In the genomic region with DNA sequence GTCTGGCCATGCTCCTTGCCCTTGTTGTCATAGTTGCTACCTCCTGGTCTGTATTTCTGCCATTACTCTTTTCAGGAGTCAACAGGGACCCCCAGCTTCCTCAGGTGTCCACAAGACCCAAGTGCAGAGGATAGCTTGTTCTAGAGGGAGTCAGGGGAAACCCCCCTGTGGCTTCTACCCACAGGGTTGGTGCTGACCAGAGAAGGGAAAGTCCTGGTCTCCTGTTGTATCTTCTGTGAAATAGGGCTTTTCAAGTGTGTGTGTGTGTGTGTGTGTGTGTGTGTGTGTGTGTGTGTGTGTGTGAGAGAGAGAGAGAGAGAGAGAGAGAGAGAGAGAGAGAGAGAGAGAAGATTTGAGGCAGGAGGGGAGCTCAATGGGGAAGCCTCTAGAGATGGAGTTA, we compare ENCODE assay signal across 18 mouse cellular contexts. TPM values are rescaled to one million over a fixed set of nuclear protein-coding genes. Genes with fewer than 3 reads are reported as not detected.
DNase-seq lines count a peak whose midpoint lies in the region; ATAC-seq and TF ChIP-seq lines count a peak whose summit lies in the region.
"Had no signal": no experiment of that assay in that cellular context is flagged by ENCODE, and none has a peak within 500 bp of the region (broad histone marks: within the 10 kb centered on the region; RNA-seq: fewer than 3 reads in every experiment).

No protein-coding gene starts in this region.

- peak; percentile 69 for DNase-seq in CH12.LX (ENCODE audit: extremely low read depth)
- DNase-seq: adrenal gland, adult 2 months; adrenal gland, adult 8-10 months; adrenal gland, postnatal 10 days; adrenal gland, postnatal 14 days; adrenal gland, postnatal 25 days; adrenal gland, postnatal 36 days; B cell, adult 2 months; cerebellum, adult 11 months; cerebellum, adult 11-12 months; cerebellum, adult 18-20 months; cerebellum, adult 2 months; cerebellum, adult 8-10 months had no signal

- H3K36me3 ChIP-seq in CH12.LX (replicated peaks in 1 of 2; ENCODE audit: control insufficient read depth in 1 of 2, insufficient read depth in 1 of 2, low read length in 1 of 2): no peaks in the 10 kb centered on the region
- no peaks in the 10 kb centered on the region for H3K36me3 ChIP-seq in liver, embryonic 12.5 days
- H3K36me3 ChIP-seq: G1E had no signal

- peaks cover 2% of the 10 kb centered on the region for H3K9me3 ChIP-seq in CH12.LX (replicated peaks; ENCODE audit: low read length)
- H3K9me3 ChIP-seq in liver, embryonic 12.5 days (replicated peaks): no peaks in the 10 kb centered on the region

- no peak overlapping the region; the same call in 1 of the 2 replicates for H3K27ac ChIP-seq in CH12.LX (ENCODE audit: insufficient read depth, low read depth)
- no peak overlapping the region for H3K27ac ChIP-seq in liver, embryonic 12.5 days

- H3K4me1 ChIP-seq in CH12.LX (ENCODE audit: control insufficient read depth in 1 of 2, insufficient read depth in 2 of 2): peaks cover 35 to 62% of the 10 kb centered on the region in 2 experiments
- H3K4me1 ChIP-seq in liver, embryonic 12.5 days: no peaks in the 10 kb centered on the region

- no peak for TF ChIP-seq RAD21 in CH12.LX (IDR thresholded peaks at IDR 0.05; ENCODE audit: low read depth, low read length)

- in situ Hi-C loops in CH12.LX (cut with MboI; ENCODE audit: low pct_ligation_motif_present, low pct_unique_long_range_greater_than_20kb, low sequenced_read_pairs): no loop called here

- peak overlapping the region; percentile 42; the same call in 1 of the 2 replicates for H3K4me2 ChIP-seq in CH12.LX (ENCODE audit: insufficient read depth, low read depth, poor library complexity, severe bottlenecking)
- no peak overlapping the region for H3K4me2 ChIP-seq in liver, embryonic 12.5 days

- no peak overlapping the region for H3K4me3 ChIP-seq in CH12.LX (replicated peaks in 1 of 3; ENCODE audit: low read depth in 2 of 3, low read length in 2 of 3, poor library complexity in 1 of 3)
- H3K4me3 ChIP-seq in liver, embryonic 12.5 days: no peak overlapping the region

- no peaks in the 10 kb centered on the region for H3K27me3 ChIP-seq in CH12.LX (replicated peaks)
- no peaks in the 10 kb centered on the region; the same call in 1 of the 2 replicates for H3K27me3 ChIP-seq in liver, embryonic 12.5 days (replicated peaks)
- H3K27me3 ChIP-seq: Patski had no signal

- no peaks in the 10 kb centered on the region for H3K79me2 ChIP-seq in CH12.LX (replicated peaks; ENCODE audit: control insufficient read depth, extremely low read depth, insufficient read depth, poor library complexity, severe bottlenecking)

- ATAC-seq in liver, embryonic 12.5 days: no peak
- ATAC-seq: activated CD4-positive, CD25-positive, alpha-beta regulatory T cell, adult 4 months; CD4-positive, CD25-positive, alpha-beta regulatory T cell, adult 4 months; Patski had no signal

- dilution Hi-C loops in CH12.LX (cut with MboI; ENCODE audit: extremely low pct_ligation_motif_present, extremely low pct_unique_long_range_greater_than_20kb, low sequenced_read_pairs): no loop called here

- H3K9ac ChIP-seq in CH12.LX (ENCODE audit: insufficient read depth, low read depth): no peak overlapping the region
- H3K9ac ChIP-seq in liver, embryonic 12.5 days: no peak overlapping the region

- peak; percentile 46; the same call in 1 of the 2 replicates for TF ChIP-seq EP300 in CH12.LX (IDR thresholded peaks at IDR 0.05; ENCODE audit: low read length)

- TF ChIP-seq POLR2A in CH12.LX (IDR thresholded peaks at IDR 0.05; ENCODE audit: low read depth, low read length): no peak

- no peak for TF ChIP-seq CTCF in CH12.LX (conservative IDR thresholded peaks at IDR 0.05 in 1 of 2, IDR thresholded peaks at IDR 0.05 in 1 of 2; ENCODE audit: low read depth in 2 of 2, low read length in 2 of 2)

TF ChIP-seq in CH12.LX, 34 proteins besides CTCF, POLR2A, EP300 and RAD21:
- TF ChIP-seq MAZ (IDR thresholded peaks at IDR 0.05; ENCODE audit: low read depth, low read length): peak; percentile 42; the same call in 1 of the 2 replicates
- TF ChIP-seq TCF12 (IDR thresholded peaks at IDR 0.05; ENCODE audit: low read depth, low read length): peak; percentile 15; the same call in 1 of the 2 replicates
- peak; percentile 35; the same call in 1 of the 2 replicates for TF ChIP-seq ETS1 (conservative IDR thresholded peaks at IDR 0.05; ENCODE audit: low read depth, low read length)
- no peak for TF ChIP-seq JUND (conservative IDR thresholded peaks at IDR 0.05; ENCODE audit: low read depth, low read length)
- TF ChIP-seq MEF2A (IDR thresholded peaks at IDR 0.05; ENCODE audit: borderline replicate concordance, low read depth, low read length): peak; percentile 68; the same call in 1 of the 2 replicates
- no peak for TF ChIP-seq ZKSCAN1 (IDR thresholded peaks at IDR 0.05; ENCODE audit: borderline replicate concordance, low read depth, low read length)
- TF ChIP-seq IRF4 (IDR thresholded peaks at IDR 0.05; ENCODE audit: low read depth, low read length): peak; percentile 50; the same call in 1 of the 2 replicates
- 0 out of 2 replicates have a peak, but pooled peaks have one; percentile 42 for TF ChIP-seq BHLHE40 (IDR thresholded peaks at IDR 0.05; ENCODE audit: low read depth, low read length)

RNA-seq across cellular contexts. Expression of a gene that starts 58.9 kb away (rescaled TPM):
- total RNA-seq in CH12.LX (2012; rRNA removed) (not detected in 2 replicates), CH12.LX (2014; rRNA removed) (not detected in 2 replicates)
- not detected in 2 replicates for polyA plus RNA-seq in CH12.LX (2012; ENCODE audit: insufficient read length, low read depth)
- 0.01 TPM in 1 of 2 replicates, not detected in the other for polyA plus RNA-seq in liver, embryonic 12.5 days (2016; fragmentation: Nextera tagmentation; extraction: Ambion mirVana)
- polyA plus RNA-seq: activated CD4-positive, CD25-positive, alpha-beta regulatory T cell, adult 4 months; CD4-positive, CD25-positive, alpha-beta regulatory T cell, adult 4 months; G1E; Patski had no signal
